ENCODE assay signal across 8 mouse cellular contexts in the genomic region with DNA sequence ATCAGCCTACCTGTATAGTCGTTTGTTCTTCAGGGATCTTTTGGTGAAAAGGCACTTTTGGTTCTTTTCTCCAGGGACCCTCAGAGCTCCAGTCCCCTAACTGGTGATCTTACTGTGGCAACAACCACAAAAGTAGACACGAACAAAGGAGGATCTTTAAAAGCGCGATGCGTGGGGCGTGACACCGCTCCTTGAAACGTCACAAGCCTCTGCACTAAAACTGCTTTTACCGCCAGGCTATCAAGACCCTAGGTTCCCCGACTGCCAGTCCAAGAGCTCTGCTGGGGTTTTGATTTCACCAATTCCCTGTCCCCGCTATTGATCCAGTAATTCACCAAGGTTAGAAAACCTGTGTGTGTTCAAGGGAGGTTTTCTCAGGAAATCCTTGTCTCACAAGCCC. TPM values are rescaled to one million over a fixed set of nuclear protein-coding genes. Genes with fewer than 3 reads are reported as not detected.
A peak's percentile ranks its signal among the peaks of the same experiment; 100 is the strongest.
DNase-seq lines count a peak whose midpoint lies in the region; ATAC-seq and TF ChIP-seq lines count a peak whose summit lies in the region.

No protein-coding gene starts in this region.

- peaks cover 32% of the 10 kb centered on the region for H3K27me3 ChIP-seq in kidney, embryonic 14.5 days (ENCODE audit: control insufficient read depth, insufficient read depth, low read length)
- H3K27me3 ChIP-seq in kidney, adult 2 months (replicated peaks; ENCODE audit: control insufficient read depth, insufficient read depth, low read length): peaks cover 3% of the 10 kb centered on the region
- H3K27me3 ChIP-seq in embryonic facial prominence, embryonic 11.5 days (ENCODE audit: control insufficient read depth, insufficient read depth, low read length): peaks cover 12% of the 10 kb centered on the region
- peaks cover 22% of the 10 kb centered on the region for H3K27me3 ChIP-seq in intestine, embryonic 16.5 days (replicated peaks; ENCODE audit: control insufficient read depth, insufficient read depth, low read length)
- peaks cover 56% of the 10 kb centered on the region for H3K27me3 ChIP-seq in neural tube, embryonic 12.5 days (replicated peaks)

- no peaks in the 10 kb centered on the region for H3K36me3 ChIP-seq in kidney, embryonic 14.5 days (ENCODE audit: control insufficient read depth, insufficient read depth, low read length)
- no peaks in the 10 kb centered on the region for H3K36me3 ChIP-seq in kidney, adult 2 months (ENCODE audit: control insufficient read depth, insufficient read depth, low read length)
- H3K36me3 ChIP-seq in embryonic facial prominence, embryonic 11.5 days (replicated peaks; ENCODE audit: control insufficient read depth, insufficient read depth, low read depth, low read length): no peaks in the 10 kb centered on the region
- H3K36me3 ChIP-seq in intestine, embryonic 16.5 days (ENCODE audit: control insufficient read depth, insufficient read depth, low read length): no peaks in the 10 kb centered on the region
- no peaks in the 10 kb centered on the region for H3K36me3 ChIP-seq in neural tube, embryonic 12.5 days

- no peak overlapping the region for H3K27ac ChIP-seq in kidney, embryonic 14.5 days (ENCODE audit: low read depth, low read length)
- no peak overlapping the region for H3K27ac ChIP-seq in kidney, adult 2 months (ENCODE audit: insufficient read depth, low read depth, low read length)
- no peak overlapping the region for H3K27ac ChIP-seq in embryonic facial prominence, embryonic 11.5 days (replicated peaks; ENCODE audit: low read depth, low read length)
- no peak overlapping the region for H3K27ac ChIP-seq in intestine, embryonic 16.5 days (ENCODE audit: low read length)
- no peak overlapping the region for H3K27ac ChIP-seq in neural tube, embryonic 12.5 days

- no peaks in the 10 kb centered on the region for H3K9me3 ChIP-seq in kidney, embryonic 14.5 days (ENCODE audit: control insufficient read depth, low read length)
- H3K9me3 ChIP-seq in embryonic facial prominence, embryonic 11.5 days (replicated peaks; ENCODE audit: control insufficient read depth, low read length): no peaks in the 10 kb centered on the region
- no peaks in the 10 kb centered on the region for H3K9me3 ChIP-seq in intestine, embryonic 16.5 days (ENCODE audit: control insufficient read depth, low read length)
- H3K9me3 ChIP-seq in neural tube, embryonic 12.5 days: no peaks in the 10 kb centered on the region

- H3K4me2 ChIP-seq in kidney, embryonic 14.5 days (replicated peaks; ENCODE audit: low read depth, low read length): peak overlapping the region; percentile 53
- H3K4me2 ChIP-seq in embryonic facial prominence, embryonic 11.5 days (ENCODE audit: low read depth, low read length): peak overlapping the region; percentile 74
- peak overlapping the region; percentile 67 for H3K4me2 ChIP-seq in intestine, embryonic 16.5 days (ENCODE audit: low read depth, low read length)
- peak overlapping the region; percentile 59 for H3K4me2 ChIP-seq in neural tube, embryonic 12.5 days (replicated peaks)

- TF ChIP-seq POLR2A in kidney, adult 2 months (IDR thresholded peaks at IDR 0.05; ENCODE audit: low read depth, low read length): no peak

- H3K4me1 ChIP-seq in kidney, embryonic 14.5 days (ENCODE audit: control insufficient read depth, insufficient read depth, low read length): peaks cover 5% of the 10 kb centered on the region; the same call in 1 of the 2 replicates
- no peaks in the 10 kb centered on the region for H3K4me1 ChIP-seq in kidney, adult 2 months (ENCODE audit: control insufficient read depth, insufficient read depth, low read length)
- H3K4me1 ChIP-seq in embryonic facial prominence, embryonic 11.5 days (ENCODE audit: control insufficient read depth, insufficient read depth, low read length): no peaks in the 10 kb centered on the region
- H3K4me1 ChIP-seq in intestine, embryonic 16.5 days (ENCODE audit: control insufficient read depth, insufficient read depth, low read length): peaks cover 11% of the 10 kb centered on the region; the same call in 1 of the 2 replicates
- peaks cover 17% of the 10 kb centered on the region; the same call in 1 of the 2 replicates for H3K4me1 ChIP-seq in neural tube, embryonic 12.5 days

- no peak for ATAC-seq in kidney, embryonic 14.5 days (ENCODE audit: low FRiP score, low TSS enrichment)
- no peak for ATAC-seq in embryonic facial prominence, embryonic 11.5 days (replicated peaks; ENCODE audit: insufficient number of reproducible peaks, low FRiP score, low TSS enrichment, low read depth)
- no peak for ATAC-seq in intestine, embryonic 16.5 days
- ATAC-seq in neural tube, embryonic 12.5 days (ENCODE audit: low FRiP score, low read depth): no peak

- no peak overlapping the region for H3K9ac ChIP-seq in kidney, embryonic 14.5 days (ENCODE audit: low read depth, low read length)
- no peak overlapping the region for H3K9ac ChIP-seq in embryonic facial prominence, embryonic 11.5 days (replicated peaks; ENCODE audit: low read length)
- no peak overlapping the region for H3K9ac ChIP-seq in intestine, embryonic 16.5 days (ENCODE audit: low read depth, low read length)
- no peak overlapping the region; the same call in 1 of the 2 replicates for H3K9ac ChIP-seq in neural tube, embryonic 12.5 days

- 1% methylated on average over 11 of the region's 11 CpGs for WGBS in kidney, embryonic 14.5 days
- WGBS in kidney, adult 2 months: 7% methylated on average over 11 of the region's 11 CpGs
- 1% methylated on average over 11 of the region's 11 CpGs for WGBS in embryonic facial prominence, embryonic 11.5 days
- WGBS in intestine, embryonic 16.5 days: 2% methylated on average over 11 of the region's 11 CpGs
- 2% methylated on average over 11 of the region's 11 CpGs for WGBS in neural tube, embryonic 12.5 days

- no peak for TF ChIP-seq CTCF in kidney, adult 2 months (conservative IDR thresholded peaks at IDR 0.05; ENCODE audit: insufficient read depth, insufficient read length, low read depth, low read length)

- peak overlapping the region; percentile 43 for H3K4me3 ChIP-seq in kidney, embryonic 14.5 days (ENCODE audit: low read length)
- no peak overlapping the region for H3K4me3 ChIP-seq in kidney, adult 2 months (ENCODE audit: insufficient read depth, low read depth, low read length)
- H3K4me3 ChIP-seq in embryonic facial prominence, embryonic 11.5 days (ENCODE audit: low read depth, low read length): peak overlapping the region; percentile 39
- peak overlapping the region; percentile 48 for H3K4me3 ChIP-seq in intestine, embryonic 16.5 days (ENCODE audit: low read length)
- H3K4me3 ChIP-seq in neural tube, embryonic 12.5 days: peak overlapping the region; percentile 32

- DNase-seq in kidney, adult 2 months: no peak
- DNase-seq in embryonic facial prominence, embryonic 11.5 days (ENCODE audit: low spot score): peak; percentile 40
- no peak for DNase-seq in gastrocnemius, adult 18-20 months (ENCODE audit: low spot score)
- DNase-seq in urinary bladder, postnatal 25 days (ENCODE audit: low spot score): no peak
- DNase-seq in layer of hippocampus, adult 18-20 months (ENCODE audit: low spot score in 2 of 2): no peak

RNA-seq across cellular contexts. Expression of a gene that starts 59.0 kb away (rescaled TPM):
- 43.9 and 55.5 TPM in 2 replicates for polyA plus RNA-seq in kidney, embryonic 14.5 days (2014; fragmentation: Nextera tagmentation; extraction: Ambion mirVana)
- 1.1 and 1.9 TPM in 2 replicates for polyA plus RNA-seq in kidney, adult 2 months (2012; rRNA removed)
- polyA plus RNA-seq in embryonic facial prominence, embryonic 11.5 days (2014; fragmentation: Nextera tagmentation; extraction: Ambion mirVana): 72.4 and 76.2 TPM in 2 replicates
- 30.1 and 31.7 TPM in 2 replicates for polyA plus RNA-seq in intestine, embryonic 16.5 days (2015; fragmentation: Nextera tagmentation; extraction: Ambion mirVana)
- 51.9 and 57.7 TPM in 2 replicates for polyA plus RNA-seq in neural tube, embryonic 12.5 days (2016; fragmentation: Nextera tagmentation; extraction: Ambion mirVana)
- total RNA-seq in gastrocnemius, adult 18-20 months (2021): 10 to 100 TPM in 1 of 2 experiments, 1 to 10 TPM in 1; 9.9 to 11.7 TPM
- total RNA-seq in layer of hippocampus, adult 18-20 months (2021): 10 to 100 TPM; 30.8 to 31.6 TPM

Comparison
In these comparisons a context has a peak if more than half of its experiments do, and no peak if none do; other contexts are left out.
1. RNA of a gene that starts 59.0 kb away (polyA plus RNA-seq): 72.4 to 76.2 TPM in embryonic facial prominence, embryonic 11.5 days, 43.9 to 55.5 TPM in kidney, embryonic 14.5 days, 51.9 to 57.7 TPM in neural tube, embryonic 12.5 days and 30.1 to 31.7 TPM in intestine, embryonic 16.5 days; 1.1 to 1.9 TPM in kidney, adult 2 months; every median in the first group is over 10 times any median in the second.
2. Peak in every context shown above with its lines, with median percentiles within 50 percentile points of each other: H3K4me2 ChIP-seq.